Comparison of ENCODE assay signal across 22 mouse cellular contexts in the genomic region with DNA sequence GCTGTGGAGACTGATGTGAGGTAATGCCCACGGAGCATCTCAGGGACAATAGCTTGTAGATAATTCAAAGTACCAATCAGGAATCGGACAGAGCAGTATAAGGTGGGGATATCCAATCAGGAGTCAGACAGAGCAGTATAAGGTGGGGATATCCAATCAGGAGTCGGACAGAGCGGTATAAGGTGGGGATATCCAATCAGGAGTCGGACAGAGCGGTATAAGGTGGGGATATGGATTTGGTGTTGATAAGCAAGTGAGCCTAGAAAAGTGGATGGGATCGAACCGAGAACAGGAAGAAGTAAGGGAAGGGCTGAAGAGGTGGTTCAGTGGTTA. TPM values are rescaled to one million over a fixed set of nuclear protein-coding genes. Genes with fewer than 3 reads are reported as not detected.
DNase-seq lines count a peak whose midpoint lies in the region; ATAC-seq and TF ChIP-seq lines count a peak whose summit lies in the region.
"Had no signal": no experiment of that assay in that cellular context is flagged by ENCODE, and none has a peak within 500 bp of the region (broad histone marks: within the 10 kb centered on the region; RNA-seq: fewer than 3 reads in every experiment).

No protein-coding gene starts in this region.

- H3K36me3 ChIP-seq in hindbrain, embryonic 13.5 days, result peaks cover 78% of the 10 kb centered on the region
- H3K36me3 ChIP-seq in hindbrain, embryonic 11.5 days (ENCODE audit: control insufficient read depth, insufficient read depth, low read length), result no peaks in the 10 kb centered on the region
- H3K36me3 ChIP-seq in lung, embryonic 14.5 days (ENCODE audit: insufficient read depth), result no peaks in the 10 kb centered on the region
- peaks cover 29% of the 10 kb centered on the region for H3K36me3 ChIP-seq in neural tube, embryonic 14.5 days (ENCODE audit: control insufficient read depth, insufficient read depth, low read length)
- peaks cover 47% of the 10 kb centered on the region for H3K36me3 ChIP-seq in neural tube, embryonic 15.5 days
- H3K36me3 ChIP-seq: intestine, embryonic 15.5 days; liver, embryonic 15.5 days had no signal

- TF ChIP-seq CTCF in lung, embryonic 14.5 days (IDR thresholded peaks at IDR 0.05; ENCODE audit: low read depth), result no peak

- H3K4me1 ChIP-seq in hindbrain, embryonic 13.5 days (replicated peaks), result peaks cover 6% of the 10 kb centered on the region; the same call in 1 of the 2 replicates
- H3K4me1 ChIP-seq in hindbrain, embryonic 11.5 days (replicated peaks; ENCODE audit: control insufficient read depth, insufficient read depth, low read length), result no peaks in the 10 kb centered on the region
- 0 out of 2 replicates have a peak, but pooled peaks cover 2% of the 10 kb centered on the region for H3K4me1 ChIP-seq in lung, embryonic 14.5 days (ENCODE audit: insufficient read depth)
- no peaks in the 10 kb centered on the region for H3K4me1 ChIP-seq in neural tube, embryonic 14.5 days (ENCODE audit: control insufficient read depth, insufficient read depth, low read length)
- no peaks in the 10 kb centered on the region for H3K4me1 ChIP-seq in neural tube, embryonic 15.5 days
- H3K4me1 ChIP-seq: heart, embryonic 10.5 days; intestine, embryonic 15.5 days; limb, embryonic 12.5 days; liver, embryonic 15.5 days had no signal

- H3K9me3 ChIP-seq in hindbrain, embryonic 13.5 days, result no peaks in the 10 kb centered on the region
- H3K9me3 ChIP-seq in hindbrain, embryonic 11.5 days (ENCODE audit: control insufficient read depth, low read length), result no peaks in the 10 kb centered on the region
- no peaks in the 10 kb centered on the region for H3K9me3 ChIP-seq in lung, embryonic 14.5 days (ENCODE audit: low read depth, low read length)
- no peaks in the 10 kb centered on the region for H3K9me3 ChIP-seq in neural tube, embryonic 14.5 days (ENCODE audit: control insufficient read depth, low read length)
- no peaks in the 10 kb centered on the region for H3K9me3 ChIP-seq in neural tube, embryonic 15.5 days (replicated peaks)
- H3K9me3 ChIP-seq: embryonic facial prominence, embryonic 13.5 days; heart, embryonic 10.5 days; intestine, embryonic 15.5 days; limb, embryonic 12.5 days; liver, embryonic 15.5 days had no signal

- no peak overlapping the region for H3K4me3 ChIP-seq in hindbrain, embryonic 13.5 days
- H3K4me3 ChIP-seq in hindbrain, embryonic 11.5 days (ENCODE audit: low read depth, low read length), result no peak overlapping the region
- no peak overlapping the region for H3K4me3 ChIP-seq in lung, embryonic 14.5 days (ENCODE audit: low read depth, low read length)
- H3K4me3 ChIP-seq in neural tube, embryonic 14.5 days (ENCODE audit: low read depth, low read length), result no peak overlapping the region
- no peak overlapping the region for H3K4me3 ChIP-seq in neural tube, embryonic 15.5 days (replicated peaks)
- H3K4me3 ChIP-seq: embryonic facial prominence, embryonic 13.5 days; heart, embryonic 10.5 days; intestine, embryonic 15.5 days; limb, embryonic 12.5 days; liver, embryonic 15.5 days had no signal

- H3K9ac ChIP-seq in hindbrain, embryonic 13.5 days, result no peak overlapping the region
- no peak overlapping the region for H3K9ac ChIP-seq in hindbrain, embryonic 11.5 days (ENCODE audit: low read depth, low read length)
- H3K9ac ChIP-seq in lung, embryonic 14.5 days, result no peak overlapping the region
- no peak overlapping the region for H3K9ac ChIP-seq in neural tube, embryonic 14.5 days (replicated peaks; ENCODE audit: low read depth, low read length)
- no peak overlapping the region for H3K9ac ChIP-seq in neural tube, embryonic 15.5 days (replicated peaks)
- H3K9ac ChIP-seq: embryonic facial prominence, embryonic 13.5 days; intestine, embryonic 15.5 days; limb, embryonic 12.5 days; liver, embryonic 15.5 days had no signal

- peak overlapping the region; percentile 40; the same call in 1 of the 2 replicates for H3K27ac ChIP-seq in hindbrain, embryonic 13.5 days
- no peak overlapping the region for H3K27ac ChIP-seq in hindbrain, embryonic 11.5 days (ENCODE audit: low read depth, low read length)
- no peak overlapping the region for H3K27ac ChIP-seq in lung, embryonic 14.5 days (ENCODE audit: low read depth)
- H3K27ac ChIP-seq in neural tube, embryonic 14.5 days (ENCODE audit: low read depth, low read length), result no peak overlapping the region
- H3K27ac ChIP-seq in neural tube, embryonic 15.5 days (replicated peaks), result no peak overlapping the region
- H3K27ac ChIP-seq: embryonic facial prominence, embryonic 13.5 days; heart, embryonic 10.5 days; intestine, embryonic 15.5 days; limb, embryonic 12.5 days; liver, embryonic 15.5 days had no signal

- WGBS in hindbrain, embryonic 13.5 days, result 47% methylated on average over 8 of the region's 8 CpGs
- 48% methylated on average over 8 of the region's 8 CpGs for WGBS in hindbrain, embryonic 11.5 days
- WGBS in lung, embryonic 14.5 days, result 62% methylated on average over 8 of the region's 8 CpGs
- WGBS in neural tube, embryonic 14.5 days, result 56% methylated on average over 8 of the region's 8 CpGs
- WGBS in neural tube, embryonic 15.5 days, result 67% methylated on average over 8 of the region's 8 CpGs

- H3K27me3 ChIP-seq in hindbrain, embryonic 13.5 days, result no peaks in the 10 kb centered on the region
- no peaks in the 10 kb centered on the region for H3K27me3 ChIP-seq in hindbrain, embryonic 11.5 days (ENCODE audit: control insufficient read depth, insufficient read depth, low read length)
- no peaks in the 10 kb centered on the region for H3K27me3 ChIP-seq in lung, embryonic 14.5 days (ENCODE audit: insufficient read depth, low read length)
- no peaks in the 10 kb centered on the region for H3K27me3 ChIP-seq in neural tube, embryonic 14.5 days (ENCODE audit: control insufficient read depth, insufficient read depth, low read length)
- no peaks in the 10 kb centered on the region for H3K27me3 ChIP-seq in neural tube, embryonic 15.5 days (replicated peaks)
- H3K27me3 ChIP-seq: embryonic facial prominence, embryonic 13.5 days; intestine, embryonic 15.5 days; limb, embryonic 12.5 days; liver, embryonic 15.5 days had no signal

- no peak overlapping the region for H3K4me2 ChIP-seq in hindbrain, embryonic 13.5 days
- no peak overlapping the region for H3K4me2 ChIP-seq in hindbrain, embryonic 11.5 days (replicated peaks; ENCODE audit: low read depth, low read length)
- 0 out of 2 replicates have a peak overlapping the region, but pooled peaks have one; percentile 2 for H3K4me2 ChIP-seq in lung, embryonic 14.5 days
- no peak overlapping the region for H3K4me2 ChIP-seq in neural tube, embryonic 14.5 days (ENCODE audit: low read depth, low read length)
- H3K4me2 ChIP-seq in neural tube, embryonic 15.5 days, result no peak overlapping the region
- H3K4me2 ChIP-seq: embryonic facial prominence, embryonic 13.5 days; intestine, embryonic 15.5 days; limb, embryonic 12.5 days; liver, embryonic 15.5 days had no signal

- DNase-seq in hindbrain, embryonic 11.5 days (ENCODE audit: low spot score), result no peak
- no peak for DNase-seq in lung, embryonic 14.5 days
- no peak for DNase-seq in lung, postnatal 14 days
- DNase-seq in ovary, adult 18-20 months (ENCODE audit: low spot score), result no peak
- no peak for DNase-seq in left cerebral cortex, adult 11 months (ENCODE audit: low spot score)
- DNase-seq: cerebellum, adult 2 months; cerebellum, postnatal 25 days; gastrocnemius, postnatal 10 days; kidney, adult 9 months; kidney, postnatal 14 days; layer of hippocampus, postnatal 36 days; thymus, adult 18-20 months; thymus, postnatal 36 days had no signal

- 0 out of 2 replicates have a peak, but pooled peaks have one; percentile 32 for ATAC-seq in hindbrain, embryonic 13.5 days (ENCODE audit: low FRiP score)
- no peak for ATAC-seq in hindbrain, embryonic 11.5 days (ENCODE audit: low FRiP score)
- ATAC-seq in lung, embryonic 14.5 days (ENCODE audit: insufficient read depth), result peak; percentile 66
- ATAC-seq in neural tube, embryonic 14.5 days (ENCODE audit: low read depth), result peak; percentile 34; the same call in 1 of the 2 replicates
- ATAC-seq in neural tube, embryonic 15.5 days (ENCODE audit: low FRiP score), result no peak
- ATAC-seq: forebrain, embryonic 14.5 days; intestine, embryonic 15.5 days had no signal

RNA-seq across cellular contexts. Expression of a gene that starts 30.3 kb away (rescaled TPM):
- 9.9 and 10.0 TPM in 2 replicates for polyA plus RNA-seq in hindbrain, embryonic 13.5 days (2015; fragmentation: Nextera tagmentation; extraction: Ambion mirVana)
- 2.7 and 4.1 TPM in 2 replicates for polyA plus RNA-seq in hindbrain, embryonic 11.5 days (2014; fragmentation: Nextera tagmentation; extraction: Ambion mirVana)
- polyA plus RNA-seq in lung, embryonic 14.5 days (2014; fragmentation: Nextera tagmentation; extraction: Ambion mirVana), result 2.9 and 3.5 TPM in 2 replicates
- polyA plus RNA-seq in neural tube, embryonic 14.5 days (2014; fragmentation: Nextera tagmentation; extraction: Ambion mirVana), result 11.3 and 12.7 TPM in 2 replicates
- 5.8 and 7.1 TPM in 2 replicates for polyA plus RNA-seq in neural tube, embryonic 15.5 days (2015; fragmentation: Nextera tagmentation; extraction: Ambion mirVana)

RNA-seq across cellular contexts. Expression of a gene that starts 34.6 kb away (rescaled TPM):
- polyA plus RNA-seq in hindbrain, embryonic 13.5 days (2015; fragmentation: Nextera tagmentation; extraction: Ambion mirVana), result 13.5 and 15.3 TPM in 2 replicates
- polyA plus RNA-seq in hindbrain, embryonic 11.5 days (2014; fragmentation: Nextera tagmentation; extraction: Ambion mirVana), result 29.9 and 37.9 TPM in 2 replicates
- 10.7 and 11.6 TPM in 2 replicates for polyA plus RNA-seq in lung, embryonic 14.5 days (2014; fragmentation: Nextera tagmentation; extraction: Ambion mirVana)
- 15.7 and 18.8 TPM in 2 replicates for polyA plus RNA-seq in neural tube, embryonic 14.5 days (2014; fragmentation: Nextera tagmentation; extraction: Ambion mirVana)
- polyA plus RNA-seq in neural tube, embryonic 15.5 days (2015; fragmentation: Nextera tagmentation; extraction: Ambion mirVana), result 7.5 and 7.9 TPM in 2 replicates

RNA-seq across cellular contexts. Expression of a gene that starts 53.8 kb away (rescaled TPM):
- polyA plus RNA-seq in hindbrain, embryonic 13.5 days (2015; fragmentation: Nextera tagmentation; extraction: Ambion mirVana), result 8.7 and 9.0 TPM in 2 replicates
- 41.8 and 53.7 TPM in 2 replicates for polyA plus RNA-seq in hindbrain, embryonic 11.5 days (2014; fragmentation: Nextera tagmentation; extraction: Ambion mirVana)
- polyA plus RNA-seq in lung, embryonic 14.5 days (2014; fragmentation: Nextera tagmentation; extraction: Ambion mirVana), result 52.6 and 54.3 TPM in 2 replicates
- 3.0 and 3.4 TPM in 2 replicates for polyA plus RNA-seq in neural tube, embryonic 14.5 days (2014; fragmentation: Nextera tagmentation; extraction: Ambion mirVana)
- polyA plus RNA-seq in neural tube, embryonic 15.5 days (2015; fragmentation: Nextera tagmentation; extraction: Ambion mirVana), result 3.8 and 13.3 TPM in 2 replicates

Comparison
In these comparisons a context has a peak if more than half of its experiments do, and no peak if none do; other contexts are left out.
1. ATAC-seq: peak in hindbrain, embryonic 13.5 days (single experiment), lung, embryonic 14.5 days (single experiment) and neural tube, embryonic 14.5 days (single experiment); none in hindbrain, embryonic 11.5 days (single experiment) and neural tube, embryonic 15.5 days (single experiment).